Mouse (Mus musculus) adrenal gland, postnatal 4 days (tissue): ENCODE data around the gene Gm5485. TPM values are rescaled to one million over a fixed set of nuclear protein-coding genes. Genes with fewer than 3 reads are reported as not detected.

Experiments used
- DNase-seq, 2 experiments: peaks; one replicate each; pipeline ENCODE4 v3.0.0; 2021 to 2022; ENCODE audit warnings: low spot score in 2 of 2, mixed read lengths in 2 of 2
- total RNA-seq, 2 experiments: library from RNA; stranded (reverse); gene quantifications; 2 replicates each; pipeline ENCODE4 v1.2.3; 2021

The Gm5485 gene
- total RNA-seq, 2 experiments from 2014 or later, result not detected

GRCm38 (mm10) chr16:48373711-48374485 lies 38.3 kb downstream of the Gm5485 start:
- no peak for DNase-seq

- DNase-seq, result no peak
These were observed 39.8 kb downstream of the Gm5485 start for GRCm38 (mm10) chr16:48372461-48372860.

- no peak for DNase-seq
These were observed 44.1 kb downstream of the Gm5485 start for GRCm38 (mm10) chr16:48368096-48368495.

- no peak for DNase-seq
These were observed 45.4 kb downstream of the Gm5485 start for GRCm38 (mm10) chr16:48366801-48367200.

- DNase-seq, result no peak
These were observed 51.3 kb downstream of the Gm5485 start for GRCm38 (mm10) chr16:48360887-48361286.

- no peak for DNase-seq
These were observed 55.8 kb downstream of the Gm5485 start for GRCm38 (mm10) chr16:48356417-48356816.

GRCm38 (mm10) chr16:48355716-48356115 lies 56.5 kb downstream of the Gm5485 start:
- DNase-seq, result no peak

Other genes with a start within 250 kb of the Gm5485 start
- gene Dppa4, start 128.7 kb downstream of the Gm5485 start, total RNA-seq, result not detected
- gene Dppa2, start 108.5 kb downstream of the Gm5485 start, total RNA-seq, result not detected
- under 1 TPM in 1 of 2 experiments, not detected in 1; 0.11 TPM for gene Morc1, start 18.8 kb upstream of the Gm5485 start, total RNA-seq